Mouse (Mus musculus) hindbrain, embryonic 16.5 days (tissue): Measurements from ENCODE around the gene Ankrd7. TPM values are rescaled to one million over a fixed set of nuclear protein-coding genes. Genes with fewer than 3 reads are reported as not detected.
"Not testable (repeated sequence)": the region's sequence is repeated elsewhere in the genome, so short reads cannot be mapped to it uniquely, and the experiment has no call there.

ENCODE experiments used
- ATAC-seq: fragments of 200-750 bp; cut with Nextera tagmentation; 2 replicates; pipeline ENCODE4 v1.8.0; 2017; ENCODE audit warnings: moderate TSS enrichment, moderate library complexity
- H3K27ac ChIP-seq: fragments of 300-500 bp; sonication (generic); 2 replicates; pipeline ENCODE4 v1.5.1; 2014; ENCODE audit warnings: low read depth, mild to moderate bottlenecking, control low read depth, low read length, moderate library complexity
- H3K27me3 ChIP-seq: fragments of 300-500 bp; sonication (generic); replicated peaks from 2 replicates; pipeline ENCODE4 v1.6.1; 2014; ENCODE audit warnings: low read length; ENCODE audit not compliant: control insufficient read depth, insufficient read depth
- H3K36me3 ChIP-seq: fragments of 300-500 bp; sonication (generic); 2 replicates; pipeline ENCODE4 v1.6.1; 2014; ENCODE audit warnings: mild to moderate bottlenecking, low read length, moderate library complexity, mixed read lengths; ENCODE audit not compliant: control insufficient read depth, insufficient read depth
- H3K4me1 ChIP-seq: fragments of 300-500 bp; sonication (generic); 2 replicates; pipeline ENCODE4 v1.6.1; 2014; ENCODE audit warnings: low read depth, low read length; ENCODE audit not compliant: control insufficient read depth, insufficient read depth
- H3K4me2 ChIP-seq: fragments of 300-500 bp; sonication (generic); 2 replicates; pipeline ENCODE4 v1.6.1; 2014; ENCODE audit warnings: mild to moderate bottlenecking, low read length, control low read depth, moderate library complexity
- H3K4me3 ChIP-seq: fragments of 300-500 bp; sonication (generic); 2 replicates; pipeline ENCODE4 v1.5.1; 2014; ENCODE audit warnings: mild to moderate bottlenecking, low read length, control low read depth, moderate library complexity
- H3K9ac ChIP-seq: fragments of 300-500 bp; sonication (generic); 2 replicates; pipeline ENCODE4 v1.6.1; 2014; ENCODE audit warnings: low read depth, mild to moderate bottlenecking, control low read depth, low read length, moderate library complexity
- H3K9me3 ChIP-seq: fragments of 300-500 bp; sonication (generic); 2 replicates; pipeline ENCODE4 v1.6.1; 2014; ENCODE audit warnings: mild to moderate bottlenecking, low read length, moderate library complexity; ENCODE audit not compliant: control insufficient read depth
- WGBS: fragments of 180-500 bp; shearing (Covaris S2); extraction: QIAGEN DNeasy Blood & Tissue Kit; methylation state at CpG from one replicate; pipeline ENCODE4 v1.1.7; 2014; 5-methylcytosine and 5-hydroxymethylcytosine counted together
- polyA plus RNA-seq: library from polyadenylated mRNA; unstranded; fragments of >200 nt; fragmentation: Nextera tagmentation; extraction: Ambion mirVana; gene quantifications from 2 replicates; pipeline ENCODE4 v1.2.1, GENCODE M21; 2015

Gene Ankrd7
- not detected in 2 replicates for polyA plus RNA-seq

DNA sequence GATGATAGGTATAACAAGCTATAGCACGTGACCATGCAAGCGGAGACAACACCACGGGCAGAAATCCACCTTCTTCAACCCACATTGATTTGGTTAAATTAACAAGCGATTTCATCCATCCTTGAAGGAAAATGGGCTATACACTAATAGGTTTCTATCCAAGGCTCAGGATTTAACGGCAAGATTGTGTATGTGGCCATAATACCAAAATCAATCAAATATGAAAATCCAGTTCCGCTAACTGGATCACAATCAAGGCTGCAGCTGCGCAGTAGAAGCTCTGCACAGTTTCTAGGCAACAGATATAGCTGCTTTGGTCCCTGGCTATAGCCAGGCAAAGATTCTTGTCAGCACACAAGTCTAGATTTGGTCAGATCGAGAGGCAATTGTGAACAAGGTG is at the start of gene Ankrd7:
Gene Ankrd7, plus strand, starts transcription at position 301 of the 400 bp plus-strand sequence.
- Histone ChIP-seq H3K9me3 (no peaks in the 10 kb centered on the region), H3K27ac (no peak within 1 kb of the TSS), H3K4me3 (no peak within 1 kb of the TSS), H3K27me3 (no peaks in the 10 kb centered on the region), H3K9ac (no peak within 1 kb of the TSS), H3K36me3 (no peaks in the 10 kb centered on the region), H3K4me2 (no peak within 1 kb of the TSS), H3K4me1 (no peaks in the 10 kb centered on the region)
- WGBS: 91% methylated on average over 8 of the region's 8 CpGs
- no peak for ATAC-seq

DNA sequence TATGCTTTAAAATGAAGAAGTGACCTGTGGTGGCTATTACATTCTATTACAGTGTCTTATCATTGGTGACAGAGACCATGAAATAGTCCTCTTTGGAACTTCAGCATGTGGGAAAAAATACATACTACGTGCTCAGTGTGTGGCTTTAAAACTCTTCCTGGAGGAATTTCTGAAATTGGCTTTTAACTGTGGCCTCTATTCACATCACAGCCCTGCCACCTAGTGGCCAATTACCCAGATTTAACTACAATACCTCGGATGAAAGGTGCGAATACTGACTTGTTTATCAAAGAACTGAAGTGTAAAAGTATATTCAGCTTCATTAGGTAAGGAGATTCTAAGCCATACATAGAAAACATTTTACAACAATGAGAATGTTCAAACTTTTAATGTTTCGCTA is 46.8 kb upstream of the Ankrd7 start:
- Histone ChIP-seq H3K9ac (no peak overlapping the region), H3K27me3 (no peaks in the 10 kb centered on the region), H3K36me3 (no peaks in the 10 kb centered on the region), H3K4me3 (no peak overlapping the region), H3K27ac (no peak overlapping the region), H3K4me1 (no peaks in the 10 kb centered on the region), H3K9me3 (no peaks in the 10 kb centered on the region), H3K4me2 (no peak overlapping the region)
- ATAC-seq: 0 out of 2 replicates have a peak, but pooled peaks have one; percentile 30
- WGBS: 12% methylated on average over 4 of the region's 4 CpGs

DNA sequence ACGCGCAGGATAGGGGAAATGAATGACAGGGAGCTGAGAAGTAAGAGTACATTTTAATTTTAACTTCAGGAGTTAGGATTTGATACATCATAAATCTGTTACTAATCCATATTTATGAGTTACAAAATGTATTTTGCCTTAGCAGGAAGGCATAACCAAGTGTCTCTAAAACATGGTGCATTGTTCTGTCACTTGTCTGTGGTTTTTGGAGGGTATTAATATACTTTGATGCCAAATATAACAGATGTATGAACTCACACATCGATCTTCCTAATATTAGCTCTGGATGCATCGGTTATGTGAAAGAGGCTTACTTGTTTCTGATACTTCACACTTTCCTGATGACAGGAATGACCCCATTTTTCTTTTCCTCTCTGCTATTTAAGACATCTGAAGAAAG is 45.9 kb upstream of the Ankrd7 start:
- Histone ChIP-seq H3K27ac (no peak overlapping the region), H3K4me3 (no peak overlapping the region), H3K4me2 (no peak overlapping the region), H3K9ac (no peak overlapping the region), H3K9me3 (no peaks in the 10 kb centered on the region), H3K4me1 (no peaks in the 10 kb centered on the region), H3K36me3 (no peaks in the 10 kb centered on the region), H3K27me3 (no peaks in the 10 kb centered on the region)
- 65% methylated on average over 4 of the region's 4 CpGs for WGBS
- ATAC-seq: no peak

DNA sequence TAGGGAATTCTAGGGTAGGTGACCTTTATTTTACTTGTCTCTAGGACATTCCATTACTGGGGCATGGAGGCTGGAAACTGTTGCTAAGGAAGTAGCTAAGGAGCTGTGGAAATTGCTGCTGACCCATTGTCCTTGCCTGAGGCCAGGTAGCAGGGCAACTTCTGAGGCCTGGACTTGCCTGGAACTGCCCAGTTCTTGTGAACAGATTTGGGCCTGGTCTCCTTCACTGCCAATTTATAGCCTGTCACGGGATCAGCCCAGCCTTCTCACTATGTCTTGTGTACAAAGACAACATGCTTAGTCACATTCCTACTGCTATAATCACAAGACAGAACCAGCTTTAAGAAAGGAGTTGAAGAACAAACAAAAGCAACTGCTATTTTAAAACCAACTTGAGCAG is 43.3 kb upstream of the Ankrd7 start:
- Histone ChIP-seq H3K27ac (no peak overlapping the region), H3K9ac (no peak overlapping the region), H3K4me1 (no peaks in the 10 kb centered on the region), H3K4me2 (no peak overlapping the region), H3K4me3 (no peak overlapping the region), H3K27me3 (no peaks in the 10 kb centered on the region), H3K36me3 (no peaks in the 10 kb centered on the region), H3K9me3 (no peaks in the 10 kb centered on the region)
- WGBS: 79% methylated on average over 1 of the region's 1 CpGs
- ATAC-seq: no peak

DNA sequence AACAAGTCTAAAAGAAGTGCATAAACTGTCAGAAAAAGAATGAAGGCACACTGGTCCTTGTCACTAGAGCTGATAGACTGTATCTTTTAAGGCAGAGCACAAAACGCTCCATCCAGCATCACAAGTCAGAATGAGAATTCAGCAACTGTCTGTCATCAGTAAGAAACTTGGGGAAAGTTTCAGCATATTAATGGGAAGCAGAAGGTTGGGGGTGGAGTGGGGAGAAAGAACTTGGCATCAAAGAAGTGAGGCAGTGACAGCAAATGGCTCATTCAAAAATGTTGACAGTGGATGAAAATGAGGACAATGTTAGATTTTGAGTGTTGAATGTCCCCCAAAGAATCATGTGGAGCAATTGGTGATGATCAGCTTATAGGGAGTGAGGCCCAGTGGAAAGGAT is 33.2 kb upstream of the Ankrd7 start:
- Histone ChIP-seq H3K36me3 (no peaks in the 10 kb centered on the region), H3K4me1 (no peaks in the 10 kb centered on the region), H3K4me3 (no peak overlapping the region), H3K27me3 (no peaks in the 10 kb centered on the region), H3K9ac (no peak overlapping the region), H3K4me2 (no peak overlapping the region), H3K27ac (no peak overlapping the region), H3K9me3 (no peaks in the 10 kb centered on the region)
- no peak for ATAC-seq
- 69% methylated on average over 1 of the region's 1 CpGs for WGBS

DNA sequence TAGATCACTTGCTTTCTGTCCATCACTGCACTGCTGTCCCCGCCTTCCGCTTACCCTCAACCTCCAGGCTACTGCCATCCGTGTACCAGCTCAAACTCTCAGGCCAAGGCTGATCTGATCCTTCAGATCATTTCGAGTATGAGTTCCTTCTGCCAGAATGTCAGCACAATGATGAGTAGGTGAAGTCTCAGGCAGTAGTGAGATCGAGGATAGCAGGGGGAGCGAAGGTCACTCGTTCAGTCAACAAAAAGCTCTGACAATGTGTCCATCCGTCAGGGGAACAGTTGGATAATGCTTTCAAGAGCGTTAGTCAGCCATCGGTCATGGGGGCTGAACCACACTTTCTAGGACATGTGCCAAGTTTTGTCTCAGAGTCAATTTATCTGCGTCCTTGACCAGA is 21.6 kb upstream of the Ankrd7 start:
- not testable (repeated sequence) for H3K9me3 ChIP-seq, H3K4me2 ChIP-seq, H3K4me1 ChIP-seq, H3K36me3 ChIP-seq, H3K9ac ChIP-seq, H3K27ac ChIP-seq, ATAC-seq, H3K4me3 ChIP-seq, H3K27me3 ChIP-seq
- no CpG with 5 or more reads among the region's 11 CpGs for WGBS

DNA sequence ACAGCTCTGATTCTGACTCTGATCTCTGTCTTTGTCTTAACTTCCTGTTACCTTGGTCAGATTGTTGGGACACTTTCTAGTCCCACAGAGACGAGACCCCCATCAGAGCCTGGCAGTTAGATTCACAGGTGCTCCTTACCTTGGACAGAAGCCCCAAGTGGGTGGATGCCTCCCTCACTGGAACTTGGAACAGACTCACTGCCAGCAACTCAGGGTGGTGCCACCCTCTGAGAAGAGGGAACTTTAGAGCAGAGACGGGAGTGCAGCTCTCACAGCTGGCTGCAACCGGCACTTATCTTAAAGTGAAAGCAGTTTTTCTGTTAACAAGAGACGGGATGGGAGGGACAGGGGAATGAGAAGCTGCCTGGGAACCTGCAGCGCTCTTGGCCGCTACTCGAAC is 20.5 kb upstream of the Ankrd7 start:
- H3K9ac ChIP-seq, ATAC-seq, H3K9me3 ChIP-seq, H3K36me3 ChIP-seq, H3K27ac ChIP-seq, H3K4me2 ChIP-seq, H3K4me3 ChIP-seq, H3K27me3 ChIP-seq: not testable (repeated sequence)
- WGBS: 43% methylated on average over 5 of the region's 7 CpGs
- H3K4me1 ChIP-seq: peaks cover 11% of the 10 kb centered on the region

DNA sequence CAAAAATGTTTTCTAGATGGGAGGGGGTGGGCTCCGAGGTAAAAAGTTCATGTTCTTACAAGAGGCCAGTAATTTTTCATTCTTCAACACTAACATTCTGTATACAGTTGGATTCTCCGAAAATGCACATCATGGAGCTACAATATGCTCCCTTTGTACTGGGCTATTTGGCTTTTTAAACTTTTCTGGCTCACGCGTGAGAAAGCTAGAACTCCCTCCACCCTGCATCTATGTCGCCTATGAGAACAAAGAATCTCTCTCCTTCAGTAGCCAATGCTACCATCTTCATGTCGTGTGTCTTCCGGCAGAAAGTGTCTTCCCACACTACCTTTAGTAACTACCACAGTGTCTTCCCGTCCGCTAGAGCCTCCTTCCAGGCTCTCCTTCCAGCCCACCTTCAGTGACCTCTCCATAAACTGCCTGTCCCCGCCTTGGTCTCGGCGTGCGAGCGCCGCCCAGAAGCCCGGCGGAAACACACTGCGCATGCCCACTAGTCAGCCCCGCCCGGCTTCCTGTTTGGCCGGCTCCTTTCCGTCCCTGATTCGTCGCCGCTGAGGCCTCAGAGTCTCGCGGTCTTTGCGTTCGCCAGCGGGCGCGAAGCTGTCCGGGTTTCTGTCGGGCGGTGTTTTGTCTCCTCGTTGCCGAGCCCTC is 17.9 kb upstream of the Ankrd7 start, which contains the start of gene Lsm8:
Gene Lsm8, plus strand, starts transcription at position 529 of the 651 bp plus-strand sequence.
- peak within 1 kb of the TSS; percentile 75 for H3K4me3 ChIP-seq
- peaks cover 14% of the 10 kb centered on the region for H3K4me1 ChIP-seq
- ATAC-seq: peak; percentile 100
- H3K9me3 ChIP-seq: no peaks in the 10 kb centered on the region
- 0 out of 2 replicates have a peak, but pooled peaks cover 5% of the 10 kb centered on the region for H3K36me3 ChIP-seq
- peak within 1 kb of the TSS; percentile 91 for H3K9ac ChIP-seq
- H3K27ac ChIP-seq: peak within 1 kb of the TSS; percentile 90
- no peaks in the 10 kb centered on the region for H3K27me3 ChIP-seq
- WGBS: 2% methylated on average over 37 of the region's 37 CpGs
- peak within 1 kb of the TSS; percentile 61 for H3K4me2 ChIP-seq

DNA sequence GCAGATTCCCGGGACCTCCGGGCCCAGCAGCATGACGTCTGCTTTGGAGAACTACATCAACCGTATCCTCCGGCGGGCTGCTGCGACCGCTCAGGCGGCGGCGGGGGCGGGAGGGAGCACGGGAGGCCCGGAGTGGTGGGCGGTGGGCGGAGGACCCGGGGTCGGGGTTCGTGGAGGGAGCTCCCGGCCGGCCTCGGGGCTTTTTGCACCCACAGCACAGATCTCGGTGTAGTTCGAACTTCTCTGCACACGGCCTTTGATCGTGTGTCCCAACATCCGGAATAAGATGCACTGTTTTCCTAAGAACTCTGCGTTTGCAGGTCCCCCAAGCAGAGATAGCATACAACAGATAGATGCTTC is 17.4 kb upstream of the Ankrd7 start:
- H3K4me3 ChIP-seq: peak overlapping the region; percentile 75
- H3K4me2 ChIP-seq: peak overlapping the region; percentile 61
- no peaks in the 10 kb centered on the region for H3K27me3 ChIP-seq
- ATAC-seq: peak; percentile 85
- no peaks in the 10 kb centered on the region for H3K9me3 ChIP-seq
- H3K9ac ChIP-seq: peak overlapping the region; percentile 91
- WGBS: 0% methylated on average over 28 of the region's 28 CpGs
- H3K27ac ChIP-seq: peak overlapping the region; percentile 90
- peaks cover 14% of the 10 kb centered on the region for H3K4me1 ChIP-seq
- H3K36me3 ChIP-seq: 0 out of 2 replicates have a peak, but pooled peaks cover 6% of the 10 kb centered on the region
